Mouse (Mus musculus): ENCODE data around the gene Mmab. TPM values are rescaled to one million over a fixed set of nuclear protein-coding genes. Genes with fewer than 3 reads are reported as not detected.

The Mmab gene
- polyA plus RNA-seq, 1 experiment from 2014 or later: 25.4 TPM

Small RNAs within 50 kb of the gene (microRNA-seq; reads per million reads assigned to microRNA genes)
- not detected for gene Mir7027 (ENCODE audit: borderline number of aligned reads)

Other genes starting within 250 kb of the Mmab start
- gene Foxn4, start 170.3 kb downstream of the Mmab start, polyA plus RNA-seq (2014; fragmentation: Nextera tagmentation; extraction: Ambion mirVana): not detected in 2 replicates
- gene Myo1h, start 154.9 kb downstream of the Mmab start, polyA plus RNA-seq (2014; fragmentation: Nextera tagmentation; extraction: Ambion mirVana): 0.35 and 1.3 TPM in 2 replicates
- gene Kctd10, start 63.6 kb downstream of the Mmab start, polyA plus RNA-seq (2014; fragmentation: Nextera tagmentation; extraction: Ambion mirVana): 84.8 and 112 TPM in 2 replicates
- 43.0 and 54.7 TPM in 2 replicates for gene Ube3b, start 63.5 kb downstream of the Mmab start, polyA plus RNA-seq (2014; fragmentation: Nextera tagmentation; extraction: Ambion mirVana)
- gene Mvk, start 209 bp upstream of the Mmab start, polyA plus RNA-seq (2014; fragmentation: Nextera tagmentation; extraction: Ambion mirVana): 27.9 and 30.4 TPM in 2 replicates
- gene Fam222a, start 124.0 kb upstream of the Mmab start, polyA plus RNA-seq (2014; fragmentation: Nextera tagmentation; extraction: Ambion mirVana): 0.55 and 0.79 TPM in 2 replicates
- 0.87 and 0.97 TPM in 2 replicates for gene Trpv4, start 214.4 kb upstream of the Mmab start, polyA plus RNA-seq (2014; fragmentation: Nextera tagmentation; extraction: Ambion mirVana)
- gene Gltp, start 246.9 kb upstream of the Mmab start, polyA plus RNA-seq (2014; fragmentation: Nextera tagmentation; extraction: Ambion mirVana): 55.7 and 57.1 TPM in 2 replicates